Comparison of ENCODE assay signal across 8 mouse cellular contexts in the genomic region with DNA sequence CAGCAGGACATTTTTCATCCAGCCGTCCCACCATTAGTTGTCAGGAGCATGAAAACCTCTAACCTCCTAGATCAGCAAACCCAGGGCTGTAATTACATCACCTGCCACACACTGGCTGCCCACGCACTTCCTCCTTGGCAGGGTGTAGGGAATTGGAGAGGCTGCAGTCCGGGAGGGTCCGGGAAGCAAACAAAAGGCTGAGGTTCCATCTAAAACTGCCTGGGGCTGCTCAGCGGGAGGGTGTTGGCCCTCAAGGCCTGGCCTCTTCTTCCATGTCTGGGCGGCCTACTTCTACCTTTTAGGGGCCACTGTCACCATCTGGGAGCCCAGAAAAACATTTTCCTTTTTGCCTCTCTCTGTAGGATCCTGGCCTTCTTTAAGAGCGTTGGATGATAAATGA. TPM values are rescaled to one million over a fixed set of nuclear protein-coding genes. Genes with fewer than 3 reads are reported as not detected.
A peak's percentile ranks its signal among the peaks of the same experiment; 100 is the strongest.
DNase-seq lines count a peak whose midpoint lies in the region; ATAC-seq and TF ChIP-seq lines count a peak whose summit lies in the region.

No protein-coding gene starts in this region.

- no peak overlapping the region for H3K9ac ChIP-seq in heart, adult 2 months (ENCODE audit: low read depth, low read length)
- H3K9ac ChIP-seq in kidney, embryonic 16.5 days (replicated peaks; ENCODE audit: low read length) = peak overlapping the region; percentile 97
- no peak overlapping the region for H3K9ac ChIP-seq in midbrain, embryonic 14.5 days (replicated peaks; ENCODE audit: low read length)

- no peaks in the 10 kb centered on the region for H3K79me2 ChIP-seq in heart, adult 2 months (replicated peaks; ENCODE audit: control insufficient read depth, insufficient read depth, low read length)

- intact Hi-C loops in heart, adult 2 months (cut with DNase I) = loop anchor here (1.0 kb wide), 1 partner anchor 13 kb away; no protein-coding TSS in a partner anchor

- H3K9me3 ChIP-seq in kidney, embryonic 16.5 days (ENCODE audit: low read length) = no peaks in the 10 kb centered on the region
- no peaks in the 10 kb centered on the region for H3K9me3 ChIP-seq in midbrain, embryonic 14.5 days (ENCODE audit: control insufficient read depth, low read length)

- no peak for TF ChIP-seq POLR2A in heart, adult 2 months (IDR thresholded peaks at IDR 0.05; ENCODE audit: insufficient read depth, low read depth, low read length)

- DNase-seq in gastrocnemius, postnatal 25 days = peak; percentile 26
- no peak for DNase-seq in gastrocnemius, adult 8-10 months (ENCODE audit: low spot score in 2 of 2)
- peak; percentile 64 to 67 for DNase-seq in adrenal gland, postnatal 36 days
- peak in 1 of 2 experiments; percentile 47 for DNase-seq in heart, adult 2 months
- DNase-seq in midbrain, embryonic 14.5 days = no peak
- DNase-seq in yolk sac, embryonic 10.5 days (ENCODE audit: low spot score) = no peak

- no peak for TF ChIP-seq EP300 in heart, adult 2 months (IDR thresholded peaks at IDR 0.05; ENCODE audit: insufficient read depth, low read depth, low read length)

- peak overlapping the region; percentile 92 for H3K27ac ChIP-seq in heart, adult 2 months
- peak overlapping the region; percentile 98 for H3K27ac ChIP-seq in kidney, embryonic 16.5 days (ENCODE audit: low read length)
- H3K27ac ChIP-seq in midbrain, embryonic 14.5 days (replicated peaks; ENCODE audit: low read depth, low read length) = no peak overlapping the region

- no peaks in the 10 kb centered on the region for H3K36me3 ChIP-seq in heart, adult 2 months (ENCODE audit: control insufficient read depth, insufficient read depth, low read length)
- H3K36me3 ChIP-seq in kidney, embryonic 16.5 days (ENCODE audit: insufficient read depth, low read length) = no peaks in the 10 kb centered on the region
- H3K36me3 ChIP-seq in midbrain, embryonic 14.5 days (ENCODE audit: control insufficient read depth, insufficient read depth, low read length) = no peaks in the 10 kb centered on the region

- H3K27me3 ChIP-seq in heart, adult 2 months (ENCODE audit: control insufficient read depth, insufficient read depth, low read length) = no peaks in the 10 kb centered on the region
- H3K27me3 ChIP-seq in kidney, embryonic 16.5 days (ENCODE audit: insufficient read depth, low read length) = no peaks in the 10 kb centered on the region
- H3K27me3 ChIP-seq in midbrain, embryonic 14.5 days (ENCODE audit: control insufficient read depth, insufficient read depth, low read length) = no peaks in the 10 kb centered on the region

- peaks cover 1% of the 10 kb centered on the region; the same call in 1 of the 2 replicates for H3K4me1 ChIP-seq in heart, adult 2 months (ENCODE audit: control insufficient read depth, insufficient read depth, low read length)
- H3K4me1 ChIP-seq in kidney, embryonic 16.5 days (ENCODE audit: insufficient read depth, low read length) = peaks cover 40% of the 10 kb centered on the region
- H3K4me1 ChIP-seq in midbrain, embryonic 14.5 days (ENCODE audit: control insufficient read depth, insufficient read depth, low read length) = peaks cover 15% of the 10 kb centered on the region

- no peak overlapping the region; the same call in 1 of the 2 replicates for H3K4me3 ChIP-seq in heart, adult 2 months
- peak overlapping the region; percentile 88 for H3K4me3 ChIP-seq in kidney, embryonic 16.5 days (ENCODE audit: low read length)
- H3K4me3 ChIP-seq in midbrain, embryonic 14.5 days (replicated peaks; ENCODE audit: low read depth, low read length) = no peak overlapping the region

- ATAC-seq in kidney, embryonic 16.5 days (ENCODE audit: low FRiP score, low TSS enrichment) = peak; percentile 31; the same call in 1 of the 2 replicates
- ATAC-seq in midbrain, embryonic 14.5 days (ENCODE audit: low FRiP score, low TSS enrichment) = no peak
- ATAC-seq in erythroblast, adult 5-6 weeks (replicated peaks; ENCODE audit: low FRiP score, poor library complexity, severe bottlenecking) = no peak

- WGBS in heart, adult 2 months = 43% methylated on average over 7 of the region's 7 CpGs
- 10% methylated on average over 7 of the region's 7 CpGs for WGBS in kidney, embryonic 16.5 days
- 15% methylated on average over 7 of the region's 7 CpGs for WGBS in midbrain, embryonic 14.5 days

- TF ChIP-seq CTCF in heart, adult 2 months (IDR thresholded peaks at IDR 0.05) = no peak

- peak overlapping the region; percentile 90 for H3K4me2 ChIP-seq in kidney, embryonic 16.5 days (replicated peaks; ENCODE audit: low read depth, low read length)
- H3K4me2 ChIP-seq in midbrain, embryonic 14.5 days (ENCODE audit: low read length) = peak overlapping the region; percentile 80; the same call in 1 of the 2 replicates

RNA-seq across cellular contexts. Expression of a gene that starts 1.1 kb away (rescaled TPM):
- 1 to 10 TPM; 4.5 to 4.7 TPM for total RNA-seq in gastrocnemius, postnatal 25 days (2021)
- total RNA-seq in gastrocnemius, adult 8-10 months (2022) = 1 to 10 TPM; 3.0 to 3.5 (median 3.3) TPM
- total RNA-seq in adrenal gland, postnatal 36 days (2021) = 100 to 1,000 TPM in 1 of 2 experiments, 10 to 100 TPM in 1; 97.8 to 115 TPM
- total RNA-seq in heart, adult 2 months (2021) = 1 to 10 TPM; 8.0 to 8.8 TPM
- 4.3 and 5.2 TPM in 2 replicates for polyA plus RNA-seq in heart, adult 2 months (2012; rRNA removed)
- 28.6 and 33.4 TPM in 2 replicates for polyA plus RNA-seq in kidney, embryonic 16.5 days (2015; fragmentation: Nextera tagmentation; extraction: Ambion mirVana)
- 33.0 and 45.2 TPM in 2 replicates for polyA plus RNA-seq in midbrain, embryonic 14.5 days (2014; fragmentation: Nextera tagmentation; extraction: Ambion mirVana)
- total RNA-seq in erythroblast, adult 5-6 weeks (2015; ENCODE audit: low replicate concordance) = 11.5 and 14.4 TPM in 2 replicates
- total RNA-seq in erythroblast, adult 5-6 weeks (2017; ENCODE audit: low replicate concordance) = 6.4 and 10.3 TPM in 2 replicates

Comparison
In these comparisons a context has a peak if more than half of its experiments do, and no peak if none do; other contexts are left out.
1. DNase-seq: peak in gastrocnemius, postnatal 25 days (single experiment) and adrenal gland, postnatal 36 days (2 of 2); none in gastrocnemius, adult 8-10 months (0 of 2), midbrain, embryonic 14.5 days (single experiment) and yolk sac, embryonic 10.5 days (single experiment).
2. RNA of a gene that starts 1.1 kb away (total RNA-seq): 97.8 to 115 TPM in adrenal gland, postnatal 36 days; 6.4 to 14.4 TPM in erythroblast, adult 5-6 weeks, 8.0 to 8.8 TPM in heart, adult 2 months, 4.5 to 4.7 TPM in gastrocnemius, postnatal 25 days and 3.0 to 3.5 TPM in gastrocnemius, adult 8-10 months; every median in the first group is over 4 times any median in the second.